Mouse (Mus musculus): ENCODE results near the gene Hoxb9. TPM values are rescaled to one million over a fixed set of nuclear protein-coding genes. Genes with fewer than 3 reads are reported as not detected.

The Hoxb9 gene
- polyA plus RNA-seq, 1 experiment from 2014 or later: 0.09 TPM

DNA sequence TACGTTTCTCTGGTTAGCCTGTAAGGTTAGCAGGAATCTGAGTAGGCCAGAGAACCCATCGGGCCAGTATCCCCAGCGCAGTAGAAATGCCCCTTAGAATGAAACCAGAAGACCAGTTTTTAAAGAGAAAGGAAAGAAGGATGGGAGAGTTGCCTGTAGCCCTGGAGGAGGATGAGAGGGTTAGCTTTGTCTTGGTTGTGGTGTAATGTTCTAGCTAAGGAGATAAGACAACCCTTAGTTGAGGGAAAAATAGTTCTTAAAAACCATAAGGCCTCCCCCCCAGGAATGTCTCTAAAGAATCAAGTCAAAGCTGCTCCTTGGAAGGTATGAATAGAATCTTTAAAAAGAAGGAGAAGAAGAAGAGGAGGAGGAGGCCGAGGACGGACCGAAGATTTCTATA is 51.5 kb downstream of the Hoxb9 start:
- no peak overlapping the region for H3K27ac ChIP-seq (ENCODE audit: low read depth, low read length)
- H3K36me3 ChIP-seq (ENCODE audit: control insufficient read depth, insufficient read depth, low read length): no peaks in the 10 kb centered on the region
- no peak overlapping the region for H3K9ac ChIP-seq (ENCODE audit: low read depth, low read length)
- H3K27me3 ChIP-seq (ENCODE audit: control insufficient read depth, insufficient read depth, low read length): peaks cover 91% of the 10 kb centered on the region
- no peak overlapping the region for H3K4me3 ChIP-seq (ENCODE audit: low read depth, low read length)
- H3K4me1 ChIP-seq (ENCODE audit: control insufficient read depth, insufficient read depth, low read length): peaks cover 7% of the 10 kb centered on the region
- H3K9me3 ChIP-seq (replicated peaks; ENCODE audit: control insufficient read depth, low read length): no peaks in the 10 kb centered on the region
- no peak overlapping the region for H3K4me2 ChIP-seq
- no peak for ATAC-seq (replicated peaks; ENCODE audit: insufficient number of reproducible peaks, low FRiP score, low TSS enrichment)
- WGBS (ENCODE audit: insufficient replicate concordance): 16% methylated on average over 6 of the region's 6 CpGs

DNA sequence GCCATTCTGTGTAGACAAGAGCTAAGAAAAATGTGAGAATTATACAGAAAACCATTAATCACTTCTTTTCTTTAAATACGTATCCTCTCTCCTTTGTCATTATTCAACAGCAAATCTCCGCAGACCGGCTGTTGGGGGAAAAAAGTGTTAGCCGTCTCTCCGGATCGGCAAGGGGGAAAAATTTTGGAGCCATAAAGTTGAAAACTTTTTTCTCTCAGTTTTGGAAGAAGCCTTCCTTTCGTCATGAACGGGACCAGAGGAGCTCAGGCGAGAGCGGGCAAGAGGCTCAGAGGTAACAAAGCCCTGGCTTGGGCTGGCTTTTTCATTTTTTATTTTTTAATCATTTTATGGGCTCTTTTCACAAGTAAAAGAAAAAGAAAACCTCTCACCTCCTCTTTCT is 51.9 kb downstream of the Hoxb9 start, which contains the start of gene Hoxb3:
TSS of gene Hoxb3 (plus strand) at position 173 of the 400 bp plus-strand sequence.
- Histone ChIP-seq H3K4me3 (ENCODE audit: low read depth, low read length) (no peak within 1 kb of the TSS), H3K4me1 (ENCODE audit: control insufficient read depth, insufficient read depth, low read length) (peaks cover 7% of the 10 kb centered on the region), H3K36me3 (ENCODE audit: control insufficient read depth, insufficient read depth, low read length) (no peaks in the 10 kb centered on the region), H3K27me3 (ENCODE audit: control insufficient read depth, insufficient read depth, low read length) (peaks cover 91% of the 10 kb centered on the region), H3K4me2 (0 out of 2 replicates have a peak within 1 kb of the TSS, but pooled peaks have one; percentile 7), H3K9ac (ENCODE audit: low read depth, low read length) (peak within 1 kb of the TSS; percentile 34; the same call in 1 of the 2 replicates), H3K27ac (ENCODE audit: low read depth, low read length) (no peak within 1 kb of the TSS; the same call in 1 of the 2 replicates), H3K9me3 (replicated peaks; ENCODE audit: control insufficient read depth, low read length) (no peaks in the 10 kb centered on the region)
- ATAC-seq (replicated peaks; ENCODE audit: insufficient number of reproducible peaks, low FRiP score, low TSS enrichment): no peak
- 21% methylated on average over 10 of the region's 10 CpGs for WGBS (ENCODE audit: insufficient replicate concordance)

DNA sequence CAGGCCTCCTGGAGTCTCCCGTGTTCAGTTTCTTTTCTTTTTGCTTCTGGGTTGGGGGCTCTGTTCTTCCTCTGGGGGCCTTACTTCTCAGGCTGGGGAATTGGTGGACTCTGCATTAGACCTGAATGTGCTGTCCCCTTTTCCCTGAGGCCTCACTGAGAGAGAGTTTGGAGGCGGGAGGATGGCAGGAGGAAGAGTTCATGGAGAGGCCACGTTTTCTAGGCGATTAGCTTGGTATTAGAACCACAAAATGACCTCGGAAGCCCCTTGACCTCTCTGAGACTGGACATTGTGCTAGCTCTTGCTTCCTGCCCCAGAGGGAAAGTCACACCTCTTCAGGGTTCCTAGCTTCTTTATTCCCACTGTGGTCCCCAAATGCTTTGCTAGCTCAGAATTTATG is 52.9 kb downstream of the Hoxb9 start:
- no peaks in the 10 kb centered on the region for H3K36me3 ChIP-seq (ENCODE audit: control insufficient read depth, insufficient read depth, low read length)
- WGBS (ENCODE audit: insufficient replicate concordance): 6% methylated on average over 5 of the region's 5 CpGs
- H3K27me3 ChIP-seq (ENCODE audit: control insufficient read depth, insufficient read depth, low read length): peaks cover 91% of the 10 kb centered on the region
- H3K27ac ChIP-seq (ENCODE audit: low read depth, low read length): no peak overlapping the region
- no peak for ATAC-seq (replicated peaks; ENCODE audit: insufficient number of reproducible peaks, low FRiP score, low TSS enrichment)
- H3K4me3 ChIP-seq (ENCODE audit: low read depth, low read length): no peak overlapping the region
- no peaks in the 10 kb centered on the region for H3K9me3 ChIP-seq (replicated peaks; ENCODE audit: control insufficient read depth, low read length)
- no peak overlapping the region; the same call in 1 of the 2 replicates for H3K4me2 ChIP-seq
- H3K4me1 ChIP-seq (ENCODE audit: control insufficient read depth, insufficient read depth, low read length): peaks cover 3% of the 10 kb centered on the region; the same call in 1 of the 2 replicates
- no peak overlapping the region for H3K9ac ChIP-seq (ENCODE audit: low read depth, low read length)

DNA sequence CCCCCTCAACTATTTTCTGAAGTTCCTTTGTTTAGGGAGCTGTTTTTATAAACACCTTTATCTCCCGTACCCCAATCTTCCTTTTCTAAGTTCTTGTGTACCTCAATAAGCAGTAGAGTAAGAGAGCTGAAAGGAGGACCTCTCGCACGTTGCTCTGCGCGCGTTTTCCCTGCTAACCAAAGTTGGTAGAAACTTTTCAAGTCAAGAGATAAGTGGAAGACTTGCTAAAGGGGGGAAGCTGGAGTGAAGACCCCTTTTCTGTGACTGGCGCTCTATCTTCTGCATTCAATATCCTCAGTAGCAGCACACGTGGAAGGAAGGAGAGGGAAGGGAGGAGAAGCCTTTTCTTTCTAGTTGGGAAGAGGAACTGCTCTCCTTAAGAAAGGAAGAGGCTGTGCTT is 53.7 kb downstream of the Hoxb9 start:
- Histone ChIP-seq H3K36me3 (ENCODE audit: control insufficient read depth, insufficient read depth, low read length) (no peaks in the 10 kb centered on the region), H3K9ac (ENCODE audit: low read depth, low read length) (no peak overlapping the region), H3K4me1 (ENCODE audit: control insufficient read depth, insufficient read depth, low read length) (peaks cover 3% of the 10 kb centered on the region; the same call in 1 of the 2 replicates), H3K27me3 (ENCODE audit: control insufficient read depth, insufficient read depth, low read length) (peaks cover 90% of the 10 kb centered on the region), H3K27ac (ENCODE audit: low read depth, low read length) (no peak overlapping the region), H3K4me2 (peak overlapping the region; percentile 14; the same call in 1 of the 2 replicates), H3K9me3 (replicated peaks; ENCODE audit: control insufficient read depth, low read length) (no peaks in the 10 kb centered on the region), H3K4me3 (ENCODE audit: low read depth, low read length) (no peak overlapping the region)
- WGBS (ENCODE audit: insufficient replicate concordance): 6% methylated on average over 8 of the region's 8 CpGs
- no peak for ATAC-seq (replicated peaks; ENCODE audit: insufficient number of reproducible peaks, low FRiP score, low TSS enrichment)

DNA sequence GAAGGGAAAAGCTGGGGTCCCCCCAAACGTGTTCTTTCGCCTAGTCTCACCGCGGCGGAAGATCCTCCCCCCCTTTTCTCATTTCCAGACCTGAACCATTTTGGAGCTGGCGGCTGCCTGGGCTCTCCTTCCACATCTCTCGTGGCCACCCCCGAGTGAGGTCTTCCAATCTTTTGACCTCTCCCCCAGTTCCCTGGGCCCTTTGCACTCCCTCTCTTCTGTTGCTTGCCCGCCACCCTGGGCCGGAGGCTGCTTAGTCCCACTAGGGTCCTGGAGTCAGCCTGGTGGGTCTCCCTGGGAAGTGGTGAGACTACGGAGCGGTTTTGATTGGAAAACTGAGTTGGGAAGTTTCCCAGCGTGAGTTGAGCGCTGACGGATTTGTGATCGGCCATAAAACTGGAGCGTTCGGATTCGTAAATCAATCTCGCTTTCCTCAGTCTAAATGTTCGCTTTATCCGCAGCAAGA is 54.5 kb downstream of the Hoxb9 start:
- no peak for ATAC-seq (replicated peaks; ENCODE audit: insufficient number of reproducible peaks, low FRiP score, low TSS enrichment)
- peak overlapping the region; percentile 21 for H3K4me3 ChIP-seq (ENCODE audit: low read depth, low read length)
- peaks cover 92% of the 10 kb centered on the region for H3K27me3 ChIP-seq (ENCODE audit: control insufficient read depth, insufficient read depth, low read length)
- H3K9me3 ChIP-seq (replicated peaks; ENCODE audit: control insufficient read depth, low read length): no peaks in the 10 kb centered on the region
- H3K36me3 ChIP-seq (ENCODE audit: control insufficient read depth, insufficient read depth, low read length): no peaks in the 10 kb centered on the region
- WGBS (ENCODE audit: insufficient replicate concordance): 6% methylated on average over 22 of the region's 22 CpGs
- peak overlapping the region; percentile 18; the same call in 1 of the 2 replicates for H3K27ac ChIP-seq (ENCODE audit: low read depth, low read length)
- H3K4me2 ChIP-seq: peak overlapping the region; percentile 42
- H3K4me1 ChIP-seq (ENCODE audit: control insufficient read depth, insufficient read depth, low read length): peaks cover 3% of the 10 kb centered on the region; the same call in 1 of the 2 replicates
- 0 out of 2 replicates have a peak overlapping the region, but pooled peaks have one; percentile 30 for H3K9ac ChIP-seq (ENCODE audit: low read depth, low read length)

MicroRNA genes within 50 kb of the gene (microRNA counts, 519-probe panel; counts per million panel counts)
- microRNA mmu-miR-10a (4,328 counts per million, percentile 34 among the panel's probes with 10 or more counts), microRNA mmu-miR-196a (32.2 counts per million)

Small RNAs within 50 kb of the gene (microRNA-seq; reads per million reads assigned to microRNA genes)
- gene Mir10a (ENCODE audit: borderline number of aligned reads) (5,287 reads per million, percentile 93 among the genes with 10 or more reads in this experiment), gene Mir196a-1 (ENCODE audit: borderline number of aligned reads) (0.20 reads per million)

Other genes with a start within 250 kb of the Hoxb9 start
- gene Gip, start 246.9 kb upstream of the Hoxb9 start, polyA plus RNA-seq (2014; fragmentation: Nextera tagmentation; extraction: Ambion mirVana): not detected in 2 replicates
- gene Snf8, start 236.6 kb upstream of the Hoxb9 start, polyA plus RNA-seq (2014; fragmentation: Nextera tagmentation; extraction: Ambion mirVana): 27.1 and 31.3 TPM in 2 replicates
- gene Ube2z, start 206.1 kb upstream of the Hoxb9 start, polyA plus RNA-seq (2014; fragmentation: Nextera tagmentation; extraction: Ambion mirVana): 23.0 and 33.1 TPM in 2 replicates
- gene Atp5g1, start 195.8 kb upstream of the Hoxb9 start, polyA plus RNA-seq (2014; fragmentation: Nextera tagmentation; extraction: Ambion mirVana): 1,582 and 1,616 TPM in 2 replicates
- not detected in 2 replicates for gene Calcoco2, start 159.5 kb upstream of the Hoxb9 start, polyA plus RNA-seq (2014; fragmentation: Nextera tagmentation; extraction: Ambion mirVana)
- gene Ttll6, start 137.7 kb upstream of the Hoxb9 start, polyA plus RNA-seq (2014; fragmentation: Nextera tagmentation; extraction: Ambion mirVana): not detected in 2 replicates
- gene Hoxb13, start 77.1 kb upstream of the Hoxb9 start, polyA plus RNA-seq (2014; fragmentation: Nextera tagmentation; extraction: Ambion mirVana): not detected in 2 replicates
- 0.06 TPM in 1 of 2 replicates, not detected in the other for gene Hoxb8, start 10.4 kb downstream of the Hoxb9 start, polyA plus RNA-seq (2014; fragmentation: Nextera tagmentation; extraction: Ambion mirVana)
- 0.28 and 0.31 TPM in 2 replicates for gene Hoxb7, start 15.2 kb downstream of the Hoxb9 start, polyA plus RNA-seq (2014; fragmentation: Nextera tagmentation; extraction: Ambion mirVana)
- gene Hoxb6, start 21.0 kb downstream of the Hoxb9 start, polyA plus RNA-seq (2014; fragmentation: Nextera tagmentation; extraction: Ambion mirVana): 0.32 and 0.90 TPM in 2 replicates
- 0.65 and 2.4 TPM in 2 replicates for gene Hoxb5, start 31.9 kb downstream of the Hoxb9 start, polyA plus RNA-seq (2014; fragmentation: Nextera tagmentation; extraction: Ambion mirVana)
- gene Hoxb4, start 46.8 kb downstream of the Hoxb9 start, polyA plus RNA-seq (2014; fragmentation: Nextera tagmentation; extraction: Ambion mirVana): 0.21 and 0.77 TPM in 2 replicates
- gene Hoxb3, start 51.9 kb downstream of the Hoxb9 start, polyA plus RNA-seq (2014; fragmentation: Nextera tagmentation; extraction: Ambion mirVana): 0.74 and 1.0 TPM in 2 replicates
- gene Hoxb2, start 79.1 kb downstream of the Hoxb9 start, polyA plus RNA-seq (2014; fragmentation: Nextera tagmentation; extraction: Ambion mirVana): 4.5 and 7.4 TPM in 2 replicates
- 0.19 TPM in 1 of 2 replicates, not detected in the other for gene Hoxb1, start 94.3 kb downstream of the Hoxb9 start, polyA plus RNA-seq (2014; fragmentation: Nextera tagmentation; extraction: Ambion mirVana)
- gene Skap1, start 193.1 kb downstream of the Hoxb9 start, polyA plus RNA-seq (2014; fragmentation: Nextera tagmentation; extraction: Ambion mirVana): 0.46 and 0.84 TPM in 2 replicates